Mouse (Mus musculus) cerebral cortex, adult 2 months (tissue): Measurements from ENCODE around the gene Sh3kbp1.

Experiments used
- WGBS: fragments of 180-500 bp; shearing (Covaris S2); methylation state at CpG from one replicate; pipeline ENCODE4 v1.1.7; 2018; 5-methylcytosine and 5-hydroxymethylcytosine counted together

The Sh3kbp1 gene

GRCm38 (mm10) chrX:159737344-159737743 lies 110.3 kb downstream of the Sh3kbp1 start:
- WGBS = 71% methylated on average over 1 of the region's 1 CpGs

GRCm38 (mm10) chrX:159744035-159744434 lies 117.0 kb downstream of the Sh3kbp1 start:
- WGBS = 59% methylated on average over 5 of the region's 5 CpGs

GRCm38 (mm10) chrX:159744620-159745019 lies 117.5 kb downstream of the Sh3kbp1 start:
- WGBS = 70% methylated on average over 3 of the region's 3 CpGs

DNA sequence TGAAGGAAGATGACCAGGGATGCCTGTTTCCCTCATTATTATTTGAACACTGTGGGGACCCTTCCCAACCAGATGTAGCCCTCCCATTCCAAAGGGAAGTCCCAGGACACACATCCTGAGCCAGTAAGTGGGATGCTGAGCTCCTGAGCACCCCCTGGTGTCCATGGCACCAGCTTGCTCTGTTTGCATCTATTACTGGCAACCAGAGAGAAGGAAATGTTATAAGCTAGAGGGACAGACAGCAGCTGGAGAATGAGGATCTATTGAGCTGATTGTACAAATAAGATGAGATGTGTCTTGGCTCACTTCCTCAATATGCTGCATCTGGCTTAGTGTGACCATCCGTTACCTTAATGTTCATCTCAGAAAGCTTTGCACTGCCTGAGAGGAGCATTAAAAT lies 124.8 kb downstream of the Sh3kbp1 start:
- 60% methylated on average over 1 of the region's 1 CpGs for WGBS

GRCm38 (mm10) chrX:159756901-159757821 lies 130.1 kb downstream of the Sh3kbp1 start:
- 91% methylated on average over 7 of the region's 7 CpGs for WGBS

- WGBS = 60% methylated on average over 5 of the region's 5 CpGs
These were observed 130.9 kb downstream of the Sh3kbp1 start for GRCm38 (mm10) chrX:159757854-159758540.

DNA sequence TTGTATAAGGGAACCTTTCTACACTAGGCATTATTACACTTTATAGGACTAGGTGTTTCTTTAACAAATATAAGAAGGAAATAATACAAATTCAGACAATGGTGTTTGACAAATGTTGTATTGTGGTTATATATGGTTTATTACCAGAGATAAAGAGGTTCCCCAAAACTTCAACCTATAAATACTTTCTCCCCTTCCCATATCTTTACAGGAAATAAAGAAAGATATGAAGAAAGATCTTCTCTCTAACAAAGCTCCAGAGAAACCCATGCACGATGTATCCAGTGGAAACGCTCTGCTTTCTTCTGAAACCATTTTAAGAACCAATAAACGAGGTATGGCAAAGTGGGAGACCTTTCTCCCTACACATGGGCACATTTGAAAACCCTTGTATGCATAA lies 136.7 kb downstream of the Sh3kbp1 start:
- 89% methylated on average over 3 of the region's 3 CpGs for WGBS

- 83% methylated on average over 1 of the region's 1 CpGs for WGBS
These were observed 138.8 kb downstream of the Sh3kbp1 start for GRCm38 (mm10) chrX:159765850-159766249.

DNA sequence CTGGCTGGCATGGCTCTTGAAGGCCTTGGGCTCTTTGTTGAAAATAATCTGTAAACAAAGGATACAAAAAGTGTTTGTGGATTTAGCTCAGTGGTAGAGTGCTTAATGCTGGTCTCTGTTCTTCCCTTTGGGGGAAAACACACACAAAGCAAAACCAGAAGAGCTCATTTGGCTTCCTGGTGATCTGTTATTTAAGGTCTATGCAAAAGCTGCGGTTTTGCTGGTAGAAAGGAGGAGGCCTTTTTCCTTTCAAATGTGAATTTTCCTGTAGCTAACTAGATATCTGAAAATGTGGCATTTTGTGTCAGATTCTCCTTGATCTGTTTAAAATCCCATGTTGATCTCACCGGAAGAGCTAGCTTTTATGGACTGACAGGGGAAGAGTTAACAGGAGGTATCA lies 141.9 kb downstream of the Sh3kbp1 start:
- 61% methylated on average over 2 of the region's 2 CpGs for WGBS

- 98% methylated on average over 3 of the region's 3 CpGs for WGBS
These were observed 142.7 kb downstream of the Sh3kbp1 start for GRCm38 (mm10) chrX:159769773-159770172.

DNA sequence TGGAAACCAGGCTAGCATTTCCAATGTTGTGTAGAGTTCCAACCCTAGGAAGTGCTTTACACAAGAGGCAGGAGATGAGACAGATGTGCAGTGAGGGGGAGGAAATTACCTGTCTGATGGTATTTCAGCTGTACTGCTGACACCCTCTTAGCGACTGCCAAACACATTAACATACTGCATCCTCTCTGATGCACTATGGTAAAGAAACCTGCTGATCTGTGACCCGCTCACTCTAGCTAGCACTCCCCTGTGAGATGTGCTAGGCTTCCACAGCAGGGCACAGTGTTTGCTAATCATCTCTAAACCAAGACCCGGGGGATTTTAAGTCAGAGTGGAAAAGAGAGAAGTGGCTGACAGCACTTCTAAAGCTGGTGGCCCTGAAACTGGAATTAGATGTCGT lies 145.1 kb downstream of the Sh3kbp1 start:
- 69% methylated on average over 4 of the region's 4 CpGs for WGBS

GRCm38 (mm10) chrX:159775042-159775441 lies 148.0 kb downstream of the Sh3kbp1 start:
- WGBS = 63% methylated on average over 4 of the region's 4 CpGs

- WGBS = 92% methylated on average over 1 of the region's 1 CpGs
These were observed 151.7 kb downstream of the Sh3kbp1 start for GRCm38 (mm10) chrX:159778787-159779186.

DNA sequence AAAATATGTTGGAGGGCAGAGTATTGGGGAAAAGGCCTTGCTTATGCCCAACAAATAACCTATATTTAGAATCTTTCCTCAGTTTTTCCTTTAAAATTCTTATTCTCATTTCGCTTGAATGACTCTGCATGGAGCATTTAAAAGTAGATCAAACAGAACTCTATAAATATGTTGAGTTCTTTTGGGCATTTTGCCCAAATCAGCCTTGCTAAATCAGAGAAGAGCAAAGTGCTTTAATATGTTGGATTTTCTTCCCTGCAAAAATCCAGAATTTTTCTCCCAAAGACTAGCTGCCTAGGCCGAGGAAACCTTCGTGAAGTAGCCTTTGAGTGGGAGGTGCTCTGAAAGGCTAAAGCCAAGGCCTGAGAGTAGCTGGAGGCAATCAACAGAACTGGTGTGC lies 163.4 kb downstream of the Sh3kbp1 start:
- WGBS = 29% methylated on average over 3 of the region's 3 CpGs

DNA sequence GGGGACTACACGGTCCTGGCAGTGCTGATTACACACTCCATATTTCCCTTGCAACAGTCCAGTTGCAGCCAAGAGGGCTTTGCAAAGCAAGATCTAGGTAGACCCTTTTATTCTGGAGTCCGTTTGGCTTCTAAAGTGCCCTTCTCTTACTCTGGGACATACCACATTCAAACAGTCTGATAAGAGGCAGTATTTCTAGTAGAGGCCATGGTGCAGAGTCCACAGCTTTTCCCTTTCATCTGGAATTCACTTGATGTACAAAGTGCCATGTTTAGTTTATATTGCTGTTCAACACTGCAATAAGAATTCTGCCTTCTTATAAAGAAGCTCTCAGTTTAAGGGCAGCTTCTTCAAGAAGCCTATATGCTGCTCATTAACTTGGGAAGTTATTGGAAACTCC lies 168.5 kb downstream of the Sh3kbp1 start:
- WGBS = 77% methylated on average over 2 of the region's 2 CpGs

- 58% methylated on average over 1 of the region's 1 CpGs for WGBS
These were observed 177.3 kb downstream of the Sh3kbp1 start for GRCm38 (mm10) chrX:159804371-159804770.

- WGBS = 54% methylated on average over 6 of the region's 6 CpGs
These were observed 182.4 kb downstream of the Sh3kbp1 start for GRCm38 (mm10) chrX:159809510-159809909.

DNA sequence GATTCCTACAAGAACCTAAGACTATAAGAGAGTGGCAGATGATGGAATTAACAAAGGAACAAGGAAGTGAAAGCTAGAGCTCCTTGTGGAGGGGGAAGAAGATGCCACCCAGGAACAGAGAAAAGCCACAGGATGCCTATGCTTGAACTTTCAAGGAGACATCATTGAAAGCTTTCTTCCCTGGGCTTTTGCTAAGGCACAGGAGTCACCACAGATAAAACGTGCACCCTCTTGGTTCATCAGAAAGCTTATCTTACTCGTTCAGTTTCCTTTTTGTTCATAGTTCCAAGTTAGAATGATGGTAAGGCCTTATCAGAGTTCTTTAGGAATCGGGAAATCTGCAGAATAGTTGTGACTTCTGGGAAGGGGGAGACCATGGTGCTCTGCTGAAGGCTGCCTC lies 183.4 kb downstream of the Sh3kbp1 start:
- WGBS = 86% methylated on average over 3 of the region's 3 CpGs

DNA sequence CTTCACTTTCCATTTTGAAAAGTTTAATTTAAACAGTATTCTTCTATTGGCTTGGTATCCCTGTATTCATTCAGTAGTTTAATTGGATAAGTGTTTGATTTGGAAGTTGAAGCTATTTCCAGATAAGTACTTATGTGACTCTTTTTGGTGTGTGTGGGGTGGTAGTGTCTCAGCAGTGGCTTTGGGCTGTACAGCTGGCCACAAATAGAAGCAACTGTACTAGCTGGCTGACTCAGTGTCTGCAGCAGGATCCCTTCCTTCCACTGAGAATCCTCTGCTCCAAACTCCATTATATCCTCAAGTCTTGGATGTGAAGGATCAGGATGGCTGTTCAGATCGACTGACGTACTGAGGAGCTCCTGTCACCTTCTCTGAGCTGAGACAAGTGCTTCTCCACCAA lies 190.4 kb downstream of the Sh3kbp1 start:
- WGBS = 83% methylated on average over 2 of the region's 2 CpGs

DNA sequence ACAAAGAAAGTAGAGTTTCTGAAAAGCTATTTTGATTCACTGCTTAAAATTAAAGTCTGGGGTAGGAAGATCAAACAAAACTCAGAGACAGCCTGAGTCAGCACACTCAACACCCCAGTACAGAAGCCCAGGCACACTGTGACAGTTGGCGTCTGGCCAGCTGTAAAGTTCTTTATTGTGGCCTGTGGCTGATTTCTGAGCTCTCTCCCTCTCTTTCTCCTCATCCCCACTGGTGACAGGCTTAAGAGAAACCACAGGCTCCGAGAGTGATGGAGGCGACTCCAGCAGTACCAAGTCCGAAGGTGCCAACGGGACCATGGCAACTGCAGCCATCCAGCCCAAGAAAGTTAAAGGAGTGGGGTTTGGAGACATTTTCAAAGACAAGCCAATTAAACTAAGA lies 201.1 kb downstream of the Sh3kbp1 start:
- 44% methylated on average over 5 of the region's 5 CpGs for WGBS

DNA sequence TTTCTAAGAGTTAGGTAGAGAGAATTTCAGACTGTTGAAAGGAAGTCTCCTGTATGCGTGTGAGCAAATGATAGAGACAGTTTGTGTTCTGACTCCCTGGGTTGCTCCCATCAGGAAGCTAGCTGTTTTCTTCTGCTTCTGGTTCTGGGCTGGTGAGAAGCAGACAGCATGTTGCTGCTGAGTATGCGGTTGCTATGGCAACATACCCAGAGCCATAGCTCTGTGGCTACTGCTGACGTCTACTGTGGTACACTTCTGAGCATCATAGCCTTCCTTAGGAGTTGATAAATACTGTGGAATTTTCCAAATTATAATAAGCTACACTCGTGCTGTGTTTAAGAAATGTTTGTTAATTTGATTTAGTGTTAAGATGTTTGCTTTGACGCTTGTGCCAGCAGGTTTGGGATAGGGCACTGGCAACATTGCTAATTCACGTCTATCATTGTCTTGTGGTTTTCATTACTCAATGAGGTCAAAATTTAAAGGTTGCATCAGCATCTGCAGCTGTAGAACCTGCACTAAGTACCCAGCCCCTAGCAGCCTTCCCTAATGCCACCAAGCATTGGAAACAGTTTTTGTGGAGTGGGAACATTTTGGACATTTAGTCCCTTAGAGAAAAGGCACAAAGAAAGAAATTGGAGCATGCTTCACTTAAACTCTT lies 202.2 kb downstream of the Sh3kbp1 start:
- 41% methylated on average over 6 of the region's 6 CpGs for WGBS

- 79% methylated on average over 2 of the region's 2 CpGs for WGBS
These were observed 204.1 kb downstream of the Sh3kbp1 start for GRCm38 (mm10) chrX:159831176-159831575.
